Mouse (Mus musculus): Measurements from ENCODE around the gene Ptpn21. TPM values are rescaled to one million over a fixed set of nuclear protein-coding genes. Genes with fewer than 3 reads are reported as not detected.
A peak's percentile ranks its signal among the peaks of the same experiment; 100 is the strongest.

Gene Ptpn21
- total RNA-seq, 1 experiment from 2014 or later = 3.4 TPM

- peak; percentile 81 for ATAC-seq (ENCODE audit: extremely low read depth, insufficient number of reproducible peaks, low FRiP score, poor library complexity, severe bottlenecking)
Measured at GRCm38 (mm10) chr12:98674627-98675143, 62.5 kb downstream of the Ptpn21 start.

- ATAC-seq (ENCODE audit: extremely low read depth, insufficient number of reproducible peaks, low FRiP score, poor library complexity, severe bottlenecking) = no peak
Measured at GRCm38 (mm10) chr12:98673879-98674278, 63.3 kb downstream of the Ptpn21 start.

- no peak for ATAC-seq (ENCODE audit: extremely low read depth, insufficient number of reproducible peaks, low FRiP score, poor library complexity, severe bottlenecking)
Measured at GRCm38 (mm10) chr12:98670429-98670828, 66.8 kb downstream of the Ptpn21 start.

GRCm38 (mm10) chr12:98669864-98670263 is 67.3 kb downstream of the Ptpn21 start:
- ATAC-seq (ENCODE audit: extremely low read depth, insufficient number of reproducible peaks, low FRiP score, poor library complexity, severe bottlenecking) = no peak

GRCm38 (mm10) chr12:98669086-98669485 is 68.1 kb downstream of the Ptpn21 start:
- ATAC-seq (ENCODE audit: extremely low read depth, insufficient number of reproducible peaks, low FRiP score, poor library complexity, severe bottlenecking) = no peak

GRCm38 (mm10) chr12:98668132-98668814 is 68.9 kb downstream of the Ptpn21 start:
- ATAC-seq (ENCODE audit: extremely low read depth, insufficient number of reproducible peaks, low FRiP score, poor library complexity, severe bottlenecking) = no peak

- no peak for ATAC-seq (ENCODE audit: extremely low read depth, insufficient number of reproducible peaks, low FRiP score, poor library complexity, severe bottlenecking)
Measured at GRCm38 (mm10) chr12:98662617-98663016, 74.6 kb downstream of the Ptpn21 start.

GRCm38 (mm10) chr12:98656873-98657272 is 80.3 kb downstream of the Ptpn21 start:
- no peak for ATAC-seq (ENCODE audit: extremely low read depth, insufficient number of reproducible peaks, low FRiP score, poor library complexity, severe bottlenecking)

- no peak for ATAC-seq (ENCODE audit: extremely low read depth, insufficient number of reproducible peaks, low FRiP score, poor library complexity, severe bottlenecking)
Measured at GRCm38 (mm10) chr12:98644852-98645251, 92.4 kb downstream of the Ptpn21 start.

- ATAC-seq (ENCODE audit: extremely low read depth, insufficient number of reproducible peaks, low FRiP score, poor library complexity, severe bottlenecking) = peak; percentile 40; the same call in 1 of the 2 replicates
Measured at GRCm38 (mm10) chr12:98628260-98628970, 108.8 kb downstream of the Ptpn21 start.

- ATAC-seq (ENCODE audit: extremely low read depth, insufficient number of reproducible peaks, low FRiP score, poor library complexity, severe bottlenecking) = peak; percentile 79
Measured at GRCm38 (mm10) chr12:98627392-98628259, 109.6 kb downstream of the Ptpn21 start, which contains the start of gene Spata7. Gene Spata7, plus strand, starts transcription at chr12:98628157.

Other genes with a start within 250 kb of the Ptpn21 start
- gene Kcnk10, start 159.1 kb downstream of the Ptpn21 start, total RNA-seq (2017) = 0.98 and 2.1 TPM in 2 replicates
- gene Spata7, start 109.2 kb downstream of the Ptpn21 start, total RNA-seq (2017) = 1.2 and 2.2 TPM in 2 replicates
- gene Zc3h14, start 9.6 kb upstream of the Ptpn21 start, total RNA-seq (2017) = 93.1 and 104 TPM in 2 replicates
- gene Eml5, start 164.1 kb upstream of the Ptpn21 start, total RNA-seq (2017) = 10.2 and 13.3 TPM in 2 replicates
- 2.0 TPM in 1 of 2 replicates, not detected in the other for gene Ttc8, start 183.2 kb upstream of the Ptpn21 start, total RNA-seq (2017)